Mouse (Mus musculus) heart, postnatal 0 days (tissue): ENCODE results near the gene Il18.

Experiments used
- CTCF ChIP-seq: IDR thresholded peaks from 2 replicates; pipeline ENCODE4 v1.5.1; 2016; ENCODE audit warnings: antibody characterized with exemption, control low read depth, low read depth
- EP300 ChIP-seq: IDR thresholded peaks from 2 replicates; pipeline ENCODE4 v1.6.1; 2016; ENCODE audit warnings: antibody characterized with exemption, low read depth

GRCm38 (mm10) chr9:50522574-50522973 lies 32.1 kb upstream of the Il18 start:
- no peak for TF ChIP-seq CTCF
- TF ChIP-seq EP300, result no peak
